Mouse (Mus musculus) liver, embryonic 14.5 days (tissue): Measurements from ENCODE around the gene Tmem183a. TPM values are rescaled to one million over a fixed set of nuclear protein-coding genes. Genes with fewer than 3 reads are reported as not detected.

Experiments
- ATAC-seq: fragments of 200-750 bp; cut with Nextera tagmentation; 2 replicates; pipeline ENCODE4 v1.8.0; 2017; ENCODE audit warnings: moderate number of reproducible peaks, mild to moderate bottlenecking, moderate library complexity; ENCODE audit not compliant: insufficient read depth
- DNase-seq, 3 experiments: peaks; one replicate each; pipeline ENCODE4 v3.0.0-alpha.2; 2012 to 2013; ENCODE audit warnings: low read depth in 3 of 3, low spot score in 3 of 3
- H3K27ac ChIP-seq: fragments of 300-500 bp; sonication (generic); 2 replicates; pipeline ENCODE4 v1.5.1; 2014; ENCODE audit warnings: moderate library complexity, mild to moderate bottlenecking, control low read depth, inconsistent platforms
- H3K27me3 ChIP-seq: fragments of 300-500 bp; sonication (generic); 2 replicates; pipeline ENCODE4 v1.6.1; 2014; ENCODE audit warnings: mild to moderate bottlenecking, low read length, moderate library complexity; ENCODE audit not compliant: control insufficient read depth, insufficient read depth
- H3K36me3 ChIP-seq: fragments of 300-500 bp; sonication (generic); replicated peaks from 2 replicates; pipeline ENCODE4 v1.6.1; 2014; ENCODE audit warnings: low read depth; ENCODE audit not compliant: control insufficient read depth, insufficient read depth
- H3K4me1 ChIP-seq, 2 experiments: fragments of 200-500 bp in 1 of 2; fragments of 300-500 bp in 1 of 2; sonication (generic) in 1 of 2; replicated peaks; 2 replicates each; pipeline ENCODE4 v1.6.1; 2012 to 2014; ENCODE audit warnings: antibody characterized with exemption in 1 of 2, inconsistent platforms in 1 of 2, low read length in 1 of 2; ENCODE audit not compliant: control insufficient read depth in 2 of 2, insufficient read depth in 2 of 2
- H3K4me2 ChIP-seq: fragments of 300-500 bp; sonication (generic); 2 replicates; pipeline ENCODE4 v1.6.1; 2014; ENCODE audit warnings: low read depth, mild to moderate bottlenecking, control low read depth, moderate library complexity
- H3K4me3 ChIP-seq, 2 experiments: fragments of 200-500 bp in 1 of 2; fragments of 300-500 bp in 1 of 2; sonication (generic) in 1 of 2; 2 replicates each; pipeline ENCODE4 v1.5.1; 2012 to 2014; ENCODE audit warnings: low read depth in 2 of 2, low read length in 2 of 2, mild to moderate bottlenecking in 2 of 2, control low read depth in 1 of 2, inconsistent platforms in 1 of 2, moderate library complexity in 1 of 2; ENCODE audit not compliant: insufficient read depth in 1 of 2
- H3K9ac ChIP-seq: fragments of 300-500 bp; sonication (generic); replicated peaks from 2 replicates; pipeline ENCODE4 v1.6.1; 2014; ENCODE audit warnings: mild to moderate bottlenecking, control low read depth, moderate library complexity
- H3K9me3 ChIP-seq: fragments of 300-500 bp; sonication (generic); 2 replicates; pipeline ENCODE4 v1.6.1; 2016; ENCODE audit warnings: low read length, mixed read lengths; ENCODE audit not compliant: control insufficient read depth
- CTCF ChIP-seq: IDR thresholded peaks from 2 replicates; pipeline ENCODE4 v1.5.1; 2016; ENCODE audit warnings: antibody characterized with exemption, low read depth, control low read depth
- EP300 ChIP-seq: IDR thresholded peaks from 2 replicates; pipeline ENCODE4 v1.6.1; 2016; ENCODE audit warnings: antibody characterized with exemption, low read depth
- WGBS: fragments of 180-500 bp; shearing (Covaris S2); extraction: QIAGEN DNeasy Blood & Tissue Kit; methylation state at CpG from one replicate; pipeline ENCODE4 v1.1.7; 2014; ENCODE audit not compliant: insufficient replicate concordance; 5-methylcytosine and 5-hydroxymethylcytosine counted together
- polyA plus RNA-seq, 2 experiments: library from polyadenylated mRNA; depleted of rRNA in 1 of 2; stranded (reverse) in 1 of 2; unstranded in 1 of 2; fragments of >200 nt; fragmentation: Nextera tagmentation in 1 of 2; extraction: Ambion mirVana in 1 of 2; gene quantifications; 2 replicates each; pipeline versions ENCODE4 v1.2.1 to v1.2.3; 2012 to 2014

Tmem183a gene
- polyA plus RNA-seq, 2 experiments, result 34.1 to 49.1 TPM

DNA sequence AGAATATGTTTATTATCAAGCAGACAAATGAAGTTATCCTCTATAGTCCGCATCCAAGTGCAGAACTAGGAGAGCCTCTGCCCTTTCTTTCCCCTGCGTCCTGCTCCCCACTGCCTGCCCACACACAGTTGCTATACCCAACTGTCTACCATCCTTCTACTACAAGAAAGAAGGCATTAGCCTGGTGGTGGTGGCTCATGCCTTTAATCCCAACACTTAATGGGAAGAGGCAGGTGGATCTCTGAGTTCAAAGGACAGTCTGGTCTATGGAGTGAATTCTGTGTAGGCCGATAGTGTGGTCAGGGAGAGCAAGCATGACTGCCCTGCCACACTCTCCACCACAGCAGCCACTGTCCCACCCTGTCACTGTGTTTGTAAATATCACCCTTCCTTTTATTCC, 51.0 kb downstream of the Tmem183a start:
- Histone ChIP-seq H3K36me3 (no peaks in the 10 kb centered on the region), H3K4me2 (no peak overlapping the region), H3K27ac (no peak overlapping the region), H3K4me3 (no peak overlapping the region), H3K27me3 (no peaks in the 10 kb centered on the region), H3K9ac (no peak overlapping the region), H3K4me1 (no peaks in the 10 kb centered on the region), H3K9me3 (no peaks in the 10 kb centered on the region)
- no peak for ATAC-seq
- DNase-seq, result no peak
- no peak for TF ChIP-seq EP300
- TF ChIP-seq CTCF, result no peak
- WGBS, result 75% methylated on average over 3 of the region's 3 CpGs

DNA sequence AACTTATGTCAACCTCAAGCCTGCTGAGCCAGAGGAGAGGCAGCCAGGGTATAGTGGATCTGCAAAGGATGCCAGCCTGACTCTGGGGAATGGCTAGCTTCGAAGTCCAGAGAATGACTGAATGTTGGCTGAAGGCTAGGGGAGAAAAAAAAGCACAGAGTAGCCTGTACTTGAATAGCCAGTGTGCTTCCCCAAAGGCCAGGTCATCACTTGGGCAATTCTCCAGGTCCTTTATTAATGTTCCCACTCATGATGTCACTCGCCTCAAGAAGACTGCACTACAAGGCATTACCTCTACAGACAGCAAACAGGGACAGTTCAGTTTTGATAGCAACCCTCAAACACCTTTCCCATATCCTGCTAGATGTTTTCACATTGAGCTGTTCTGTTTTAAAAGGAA, 51.5 kb downstream of the Tmem183a start:
- no peak overlapping the region for H3K9ac ChIP-seq
- no peaks in the 10 kb centered on the region for H3K4me1 ChIP-seq
- H3K4me3 ChIP-seq, result no peak overlapping the region
- 52% methylated on average over 2 of the region's 2 CpGs for WGBS
- H3K36me3 ChIP-seq, result no peaks in the 10 kb centered on the region
- H3K9me3 ChIP-seq, result no peaks in the 10 kb centered on the region
- DNase-seq (no peak), ATAC-seq (no peak)
- H3K4me2 ChIP-seq, result no peak overlapping the region
- no peak overlapping the region for H3K27ac ChIP-seq
- H3K27me3 ChIP-seq, result no peaks in the 10 kb centered on the region
- TF ChIP-seq EP300, result no peak
- TF ChIP-seq CTCF, result no peak

DNA sequence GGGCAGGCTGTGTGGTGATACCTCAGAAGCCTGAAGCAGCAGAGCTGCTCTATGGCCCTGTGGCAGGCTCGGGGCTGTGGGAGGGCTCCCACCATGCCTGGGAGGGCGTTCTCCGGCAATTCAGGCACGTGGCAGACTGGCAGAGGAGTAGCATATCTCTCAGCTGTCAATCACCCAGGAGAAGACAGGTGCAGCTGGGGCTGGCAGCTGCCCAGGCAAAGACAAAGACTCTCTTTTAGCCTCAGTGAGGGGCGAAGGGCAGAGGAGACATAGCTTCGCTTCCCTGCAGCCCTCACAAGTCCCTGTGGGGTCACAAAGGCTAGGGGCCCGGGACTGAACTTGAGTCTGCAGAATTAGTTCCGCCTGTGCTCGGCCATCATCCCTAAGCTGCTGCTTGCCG, 54.4 kb downstream of the Tmem183a start:
- H3K27ac ChIP-seq, result no peak overlapping the region
- no peaks in the 10 kb centered on the region for H3K36me3 ChIP-seq
- H3K4me1 ChIP-seq, result peaks cover 0 to 6% of the 10 kb centered on the region in 2 experiments; a peak in 1 of 4 replicates
- no peak for ATAC-seq
- TF ChIP-seq CTCF, result no peak
- no peak for TF ChIP-seq EP300
- no peak for DNase-seq
- 53% methylated on average over 10 of the region's 10 CpGs for WGBS
- no peak overlapping the region for H3K9ac ChIP-seq
- H3K9me3 ChIP-seq, result no peaks in the 10 kb centered on the region
- no peaks in the 10 kb centered on the region for H3K27me3 ChIP-seq
- H3K4me2 ChIP-seq, result no peak overlapping the region
- H3K4me3 ChIP-seq, result no peak overlapping the region

DNA sequence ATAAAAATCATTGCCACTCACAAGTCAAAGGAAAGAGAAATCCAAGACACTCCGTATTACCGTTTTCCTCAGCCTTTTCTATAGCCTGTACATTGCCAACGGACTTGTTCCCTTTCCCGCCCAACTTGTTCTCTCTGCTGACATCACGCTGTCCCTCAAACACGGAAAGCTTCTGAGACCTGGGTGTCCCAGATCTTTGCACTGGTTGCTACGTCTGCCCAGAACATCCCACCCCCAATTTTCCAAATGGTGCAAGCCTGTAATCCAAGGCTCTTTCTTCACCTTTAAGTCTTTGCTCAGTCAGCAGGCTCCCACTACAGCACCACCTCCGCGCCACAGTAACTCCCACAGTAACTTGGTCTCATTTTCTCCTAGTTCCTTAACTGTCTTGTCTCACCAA, 56.8 kb downstream of the Tmem183a start:
- H3K27me3 ChIP-seq, result peaks cover 4% of the 10 kb centered on the region; the same call in 1 of the 2 replicates
- H3K4me1 ChIP-seq, result peaks cover 0 to 10% of the 10 kb centered on the region in 2 experiments; a peak in 1 of 4 replicates
- WGBS, result 79% methylated on average over 9 of the region's 9 CpGs
- H3K4me2 ChIP-seq, result no peak overlapping the region
- DNase-seq (no peak), ATAC-seq (no peak)
- no peaks in the 10 kb centered on the region for H3K36me3 ChIP-seq
- TF ChIP-seq CTCF, result no peak
- TF ChIP-seq EP300, result no peak
- no peak overlapping the region for H3K27ac ChIP-seq
- no peak overlapping the region for H3K9ac ChIP-seq
- H3K9me3 ChIP-seq, result no peaks in the 10 kb centered on the region
- H3K4me3 ChIP-seq, result no peak overlapping the region

DNA sequence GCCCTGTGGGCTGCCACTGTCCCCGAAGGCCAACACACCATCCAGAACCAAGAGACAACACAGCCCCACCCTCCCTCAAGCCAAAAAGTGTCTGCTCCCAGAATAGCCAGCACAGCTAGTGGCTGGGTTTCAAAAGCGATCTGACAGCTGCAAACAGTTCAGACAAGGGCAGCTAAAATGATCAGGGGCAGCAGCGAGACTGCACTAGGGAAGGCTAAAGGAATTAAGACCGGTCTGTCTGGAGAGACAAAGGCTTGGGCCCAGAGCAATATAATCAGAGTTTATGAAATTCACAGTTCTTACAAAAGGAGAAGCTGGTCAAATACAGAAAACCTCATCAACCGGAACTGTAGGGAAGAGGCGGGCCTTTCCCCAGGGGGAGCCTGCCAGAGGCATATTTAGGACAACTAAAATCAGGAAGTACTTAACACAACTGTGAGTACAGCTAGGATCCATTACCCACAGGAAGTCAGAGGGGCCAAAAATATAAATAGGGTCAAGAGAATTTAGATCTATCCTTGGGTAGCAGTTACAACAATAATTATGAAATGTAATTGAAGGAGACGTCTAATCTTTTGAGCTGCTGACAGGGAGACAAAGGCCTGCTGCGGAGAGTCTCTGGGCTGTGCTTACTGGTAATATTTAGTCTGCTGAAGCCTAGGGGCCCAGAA, 59.1 kb downstream of the Tmem183a start:
- DNase-seq (no peak), ATAC-seq (no peak)
- Histone ChIP-seq H3K36me3 (no peaks in the 10 kb centered on the region), H3K9ac (no peak overlapping the region), H3K4me3 (no peak overlapping the region), H3K9me3 (no peaks in the 10 kb centered on the region), H3K4me1 (peaks cover 0 to 10% of the 10 kb centered on the region in 2 experiments; a peak in 1 of 4 replicates), H3K27ac (no peak overlapping the region), H3K4me2 (no peak overlapping the region), H3K27me3 (peaks cover 25% of the 10 kb centered on the region)
- TF ChIP-seq EP300, result no peak
- no peak for TF ChIP-seq CTCF
- WGBS, result 23% methylated on average over 8 of the region's 8 CpGs
